ENCODE assay signal across 9 mouse cellular contexts in genomic region chr1:120963477-120964178, GRCm38 (mm10).
DNase-seq lines count a peak whose midpoint lies in the region; ATAC-seq lines count a peak whose summit lies in the region.
"Had no signal": no experiment of that assay in that cellular context is flagged by ENCODE, and none has a peak within 500 bp of the region (broad histone marks: within the 10 kb centered on the region; RNA-seq: fewer than 3 reads in every experiment).

No protein-coding gene starts in this region.

- peak overlapping the region; percentile 58 for H3K4me2 ChIP-seq in heart, embryonic 11.5 days
- H3K4me2 ChIP-seq in hindbrain, embryonic 11.5 days (replicated peaks; ENCODE audit: low read depth, low read length) = peak overlapping the region; percentile 28
- H3K4me2 ChIP-seq in midbrain, embryonic 15.5 days = peak overlapping the region; percentile 48

- no peak for DNase-seq in heart, postnatal 25 days (ENCODE audit: low spot score)
- DNase-seq in embryo, embryonic 10.5 days (ENCODE audit: low spot score) = peak; percentile 65
- peak; percentile 48 for DNase-seq in hindbrain, embryonic 11.5 days (ENCODE audit: low spot score)
- DNase-seq in adipocyte (ENCODE audit: low spot score) = no peak
- no peak for DNase-seq in frontal cortex, postnatal 10 days (ENCODE audit: low spot score in 2 of 2)
- DNase-seq: cerebellum, adult 9-11 months had no signal

- H3K36me3 ChIP-seq in heart, embryonic 11.5 days (ENCODE audit: control insufficient read depth, insufficient read depth, low read length) = no peaks in the 10 kb centered on the region
- no peaks in the 10 kb centered on the region for H3K36me3 ChIP-seq in hindbrain, embryonic 11.5 days (ENCODE audit: control insufficient read depth, insufficient read depth, low read length)
- no peaks in the 10 kb centered on the region for H3K36me3 ChIP-seq in midbrain, embryonic 15.5 days (replicated peaks)

- H3K27ac ChIP-seq in heart, embryonic 11.5 days (ENCODE audit: low read depth, low read length) = no peak overlapping the region
- H3K27ac ChIP-seq in hindbrain, embryonic 11.5 days (ENCODE audit: low read depth, low read length) = no peak overlapping the region
- no peak overlapping the region for H3K27ac ChIP-seq in midbrain, embryonic 15.5 days

- no peak for ATAC-seq in heart, embryonic 11.5 days (replicated peaks; ENCODE audit: insufficient number of reproducible peaks, low FRiP score, low TSS enrichment)
- ATAC-seq in hindbrain, embryonic 11.5 days (ENCODE audit: low FRiP score) = peak; percentile 78
- ATAC-seq in midbrain, embryonic 15.5 days (replicated peaks) = peak; percentile 86
- ATAC-seq in monocyte, adult 5-6 weeks (replicated peaks; ENCODE audit: insufficient number of reproducible peaks, low FRiP score, low TSS enrichment, poor library complexity, severe bottlenecking) = no peak

- 28% methylated on average over 14 of the region's 14 CpGs for WGBS in heart, embryonic 11.5 days (ENCODE audit: insufficient replicate concordance)
- 29% methylated on average over 14 of the region's 14 CpGs for WGBS in hindbrain, embryonic 11.5 days
- 24% methylated on average over 14 of the region's 14 CpGs for WGBS in midbrain, embryonic 15.5 days

- peak overlapping the region; percentile 26 for H3K4me3 ChIP-seq in heart, embryonic 11.5 days (ENCODE audit: low read depth, low read length)
- H3K4me3 ChIP-seq in hindbrain, embryonic 11.5 days (ENCODE audit: low read depth, low read length) = no peak overlapping the region
- H3K4me3 ChIP-seq in midbrain, embryonic 15.5 days = peak overlapping the region; percentile 25

- H3K9ac ChIP-seq in heart, embryonic 11.5 days (ENCODE audit: low read depth, low read length) = no peak overlapping the region
- 0 out of 2 replicates have a peak overlapping the region, but pooled peaks have one; percentile 24 for H3K9ac ChIP-seq in hindbrain, embryonic 11.5 days (ENCODE audit: low read depth, low read length)
- H3K9ac ChIP-seq in midbrain, embryonic 15.5 days = no peak overlapping the region

- no peaks in the 10 kb centered on the region for H3K27me3 ChIP-seq in heart, embryonic 11.5 days (ENCODE audit: control insufficient read depth, insufficient read depth, low read length)
- no peaks in the 10 kb centered on the region for H3K27me3 ChIP-seq in hindbrain, embryonic 11.5 days (ENCODE audit: control insufficient read depth, insufficient read depth, low read length)
- no peaks in the 10 kb centered on the region for H3K27me3 ChIP-seq in midbrain, embryonic 15.5 days (replicated peaks)

- no peaks in the 10 kb centered on the region for H3K4me1 ChIP-seq in heart, embryonic 11.5 days (ENCODE audit: control insufficient read depth, insufficient read depth, low read length)
- no peaks in the 10 kb centered on the region for H3K4me1 ChIP-seq in hindbrain, embryonic 11.5 days (replicated peaks; ENCODE audit: control insufficient read depth, insufficient read depth, low read length)
- peaks cover 4% of the 10 kb centered on the region; the same call in 1 of the 2 replicates for H3K4me1 ChIP-seq in midbrain, embryonic 15.5 days

- H3K9me3 ChIP-seq in heart, embryonic 11.5 days (replicated peaks; ENCODE audit: control insufficient read depth, low read length) = no peaks in the 10 kb centered on the region
- H3K9me3 ChIP-seq in hindbrain, embryonic 11.5 days (ENCODE audit: control insufficient read depth, low read length) = no peaks in the 10 kb centered on the region
- no peaks in the 10 kb centered on the region for H3K9me3 ChIP-seq in midbrain, embryonic 15.5 days

- intact Hi-C loops in heart, postnatal 25 days (cut with DNase I) = no loop called here

Comparison
In these comparisons a context has a peak if more than half of its experiments do, and no peak if none do; other contexts are left out.
1. ATAC-seq: peak in hindbrain, embryonic 11.5 days (single experiment) and midbrain, embryonic 15.5 days (single experiment); none in heart, embryonic 11.5 days (single experiment) and monocyte, adult 5-6 weeks (single experiment).
2. DNase-seq: peak in embryo, embryonic 10.5 days (single experiment) and hindbrain, embryonic 11.5 days (single experiment); none in heart, postnatal 25 days (single experiment), adipocyte (single experiment) and frontal cortex, postnatal 10 days (0 of 2).
3. Peak in every context shown above with its lines, with median percentiles within 50 percentile points of each other: H3K4me2 ChIP-seq.